ENCODE assay signal across 13 mouse cellular contexts in the genomic region with DNA sequence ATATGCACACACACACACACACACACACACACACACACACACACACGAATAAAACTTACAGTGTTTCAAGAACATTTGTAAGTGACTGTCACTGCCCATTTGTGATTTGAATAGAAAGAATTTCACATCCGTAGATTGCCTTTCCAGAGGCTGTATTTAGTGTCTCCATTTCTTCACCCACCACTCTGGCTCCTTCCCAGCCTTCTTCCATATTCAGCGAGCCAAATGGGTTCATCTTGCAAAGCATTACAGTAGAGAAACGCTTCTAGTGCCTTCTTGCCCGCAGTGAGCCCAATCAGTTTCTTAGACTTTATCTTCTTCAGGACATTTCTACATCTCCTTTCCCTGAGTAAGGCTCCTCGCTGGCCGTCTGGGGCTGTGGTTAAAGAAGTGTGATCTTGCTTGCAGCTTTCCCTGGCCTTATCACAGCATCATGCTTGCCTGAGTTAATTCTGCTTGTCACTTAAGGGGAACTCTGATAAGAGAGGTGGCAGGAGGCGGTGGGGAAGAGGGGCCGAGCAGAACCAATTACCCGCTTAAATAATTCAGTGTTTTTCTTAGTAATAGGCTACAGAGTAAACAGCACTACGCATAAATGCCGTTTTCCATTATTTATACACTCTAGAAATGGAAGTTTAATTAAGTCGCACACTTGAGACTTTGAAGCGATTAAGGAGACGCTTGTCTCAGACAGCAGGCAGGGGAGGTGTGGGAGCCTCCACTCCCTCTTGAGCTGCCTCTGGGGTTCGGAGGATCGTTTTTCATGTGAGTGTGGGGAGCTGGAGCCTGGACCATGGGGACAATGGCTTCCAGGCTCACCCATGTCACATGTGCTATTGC. TPM values are rescaled to one million over a fixed set of nuclear protein-coding genes. Genes with fewer than 3 reads are reported as not detected.
DNase-seq lines count a peak whose midpoint lies in the region; ATAC-seq and TF ChIP-seq lines count a peak whose summit lies in the region.
"Had no signal": no experiment of that assay in that cellular context is flagged by ENCODE, and none has a peak within 500 bp of the region (broad histone marks: within the 10 kb centered on the region; RNA-seq: fewer than 3 reads in every experiment).

No protein-coding gene starts in this region.

- no peak for TF ChIP-seq CTCF in heart, adult 2 months (IDR thresholded peaks at IDR 0.05)

- intact Hi-C loops in heart, adult 2 months (cut with DNase I) = no loop called here
- intact Hi-C loops in left cerebral cortex, postnatal 36 days (cut with DNase I) = no loop called here

- WGBS in heart, embryonic 13.5 days = 22% methylated on average over 17 of the region's 17 CpGs
- WGBS in heart, adult 2 months = 37% methylated on average over 17 of the region's 17 CpGs
- whole genome bisulfite sequencing in embryonic facial prominence, embryonic 12.5 days = 44% methylated on average over 17 of the region's 17 CpGs
- 51% methylated on average over 17 of the region's 17 CpGs for WGBS in hindbrain, embryonic 16.5 days

- TF ChIP-seq EP300 in heart, adult 2 months (IDR thresholded peaks at IDR 0.05; ENCODE audit: insufficient read depth, low read depth, low read length) = no peak

- no peak for DNase-seq in heart, adult 2 months
- DNase-seq in left cerebral cortex, postnatal 36 days (ENCODE audit: low spot score in 2 of 2) = peak; percentile 24 to 35
- DNase-seq in left cerebral cortex, adult 11 months (ENCODE audit: low spot score) = no peak
- DNase-seq in adrenal gland, postnatal 14 days = no peak
- DNase-seq in adrenal gland, adult (ENCODE audit: inconsistent age in 2 of 2, low spot score in 1 of 2) = no peak
- DNase-seq: kidney, postnatal 36 days; thymus, postnatal 36 days had no signal

- H3K27me3 ChIP-seq in heart, embryonic 13.5 days (replicated peaks) = peaks cover 6% of the 10 kb centered on the region
- no peaks in the 10 kb centered on the region for H3K27me3 ChIP-seq in heart, adult 2 months (ENCODE audit: control insufficient read depth, insufficient read depth, low read length)
- H3K27me3 ChIP-seq in embryonic facial prominence, embryonic 12.5 days = no peaks in the 10 kb centered on the region
- no peaks in the 10 kb centered on the region; the same call in 1 of the 2 replicates for H3K27me3 ChIP-seq in hindbrain, embryonic 16.5 days (replicated peaks; ENCODE audit: control insufficient read depth, insufficient read depth, low read length)
- H3K27me3 ChIP-seq: CH12.LX; limb, embryonic 15.5 days had no signal

- peaks cover 12% of the 10 kb centered on the region for H3K4me1 ChIP-seq in heart, embryonic 13.5 days
- peaks cover 2% of the 10 kb centered on the region for H3K4me1 ChIP-seq in heart, adult 2 months (ENCODE audit: control insufficient read depth, insufficient read depth, low read length)
- peaks cover 39% of the 10 kb centered on the region for H3K4me1 ChIP-seq in embryonic facial prominence, embryonic 12.5 days
- H3K4me1 ChIP-seq in hindbrain, embryonic 16.5 days (ENCODE audit: control insufficient read depth, insufficient read depth, low read depth, low read length) = no peaks in the 10 kb centered on the region; the same call in 1 of the 2 replicates

- H3K4me3 ChIP-seq in heart, embryonic 13.5 days = no peak overlapping the region
- no peak overlapping the region for H3K4me3 ChIP-seq in heart, adult 2 months
- no peak overlapping the region for H3K4me3 ChIP-seq in embryonic facial prominence, embryonic 12.5 days
- no peak overlapping the region for H3K4me3 ChIP-seq in hindbrain, embryonic 16.5 days (ENCODE audit: low read length)
- H3K4me3 ChIP-seq: limb, embryonic 15.5 days had no signal

- H3K36me3 ChIP-seq in heart, embryonic 13.5 days = no peaks in the 10 kb centered on the region
- H3K36me3 ChIP-seq in heart, adult 2 months (ENCODE audit: control insufficient read depth, insufficient read depth, low read length) = no peaks in the 10 kb centered on the region
- no peaks in the 10 kb centered on the region for H3K36me3 ChIP-seq in embryonic facial prominence, embryonic 12.5 days
- H3K36me3 ChIP-seq in hindbrain, embryonic 16.5 days (ENCODE audit: control insufficient read depth, insufficient read depth, low read length) = no peaks in the 10 kb centered on the region

- TF ChIP-seq POLR2A in heart, adult 2 months (IDR thresholded peaks at IDR 0.05; ENCODE audit: insufficient read depth, low read depth, low read length) = no peak

- ATAC-seq in heart, embryonic 13.5 days (ENCODE audit: extremely low read depth, insufficient number of reproducible peaks, low FRiP score, low TSS enrichment) = no peak
- ATAC-seq in embryonic facial prominence, embryonic 12.5 days (ENCODE audit: insufficient number of reproducible peaks, insufficient read depth, low FRiP score, low TSS enrichment) = peak; percentile 48; the same call in 1 of the 2 replicates
- peak; percentile 50; the same call in 1 of the 2 replicates for ATAC-seq in hindbrain, embryonic 16.5 days

- H3K4me2 ChIP-seq in heart, embryonic 13.5 days = peak overlapping the region; percentile 45
- no peak overlapping the region for H3K4me2 ChIP-seq in embryonic facial prominence, embryonic 12.5 days (replicated peaks)
- H3K4me2 ChIP-seq in hindbrain, embryonic 16.5 days (ENCODE audit: low read length) = peak overlapping the region; percentile 23; the same call in 1 of the 2 replicates
- H3K4me2 ChIP-seq: limb, embryonic 15.5 days had no signal

- no peak overlapping the region for H3K9ac ChIP-seq in heart, embryonic 13.5 days
- H3K9ac ChIP-seq in heart, adult 2 months (ENCODE audit: low read depth, low read length) = no peak overlapping the region
- no peak overlapping the region for H3K9ac ChIP-seq in embryonic facial prominence, embryonic 12.5 days
- no peak overlapping the region for H3K9ac ChIP-seq in hindbrain, embryonic 16.5 days (ENCODE audit: low read depth, low read length)
- H3K9ac ChIP-seq: limb, embryonic 15.5 days had no signal

- no peaks in the 10 kb centered on the region for H3K9me3 ChIP-seq in heart, embryonic 13.5 days
- no peaks in the 10 kb centered on the region for H3K9me3 ChIP-seq in embryonic facial prominence, embryonic 12.5 days
- no peaks in the 10 kb centered on the region for H3K9me3 ChIP-seq in hindbrain, embryonic 16.5 days (ENCODE audit: control insufficient read depth, low read length)
- H3K9me3 ChIP-seq: limb, embryonic 15.5 days had no signal

- no peak overlapping the region for H3K27ac ChIP-seq in heart, embryonic 13.5 days (replicated peaks)
- no peak overlapping the region for H3K27ac ChIP-seq in heart, adult 2 months
- H3K27ac ChIP-seq in embryonic facial prominence, embryonic 12.5 days = no peak overlapping the region
- no peak overlapping the region for H3K27ac ChIP-seq in hindbrain, embryonic 16.5 days (ENCODE audit: low read depth, low read length)
- H3K27ac ChIP-seq: limb, embryonic 15.5 days had no signal

- no peaks in the 10 kb centered on the region for H3K79me2 ChIP-seq in heart, adult 2 months (replicated peaks; ENCODE audit: control insufficient read depth, insufficient read depth, low read length)

RNA-seq across cellular contexts. Expression of gene Gxylt2, which starts 16.6 kb away (rescaled TPM):
- polyA plus RNA-seq in heart, embryonic 13.5 days (2015; fragmentation: Nextera tagmentation; extraction: Ambion mirVana) = 2.8 and 3.3 TPM in 2 replicates
- total RNA-seq in heart, adult 2 months (2021) = 1 to 10 TPM; 2.2 to 3.1 TPM
- polyA plus RNA-seq in heart, adult 2 months (2012; rRNA removed) = 2.0 and 2.9 TPM in 2 replicates
- 1 to 10 TPM in 1 of 2 experiments, under 1 TPM in 1; 0.96 to 1.3 TPM for total RNA-seq in left cerebral cortex, postnatal 36 days (2021)
- 23.5 and 24.1 TPM in 2 replicates for polyA plus RNA-seq in embryonic facial prominence, embryonic 12.5 days (2016; fragmentation: Nextera tagmentation; extraction: Ambion mirVana)
- polyA plus RNA-seq in hindbrain, embryonic 16.5 days (2015; fragmentation: Nextera tagmentation; extraction: Ambion mirVana) = 1.1 and 2.5 TPM in 2 replicates
- 0.85 and 2.2 TPM in 2 replicates for total RNA-seq in adrenal gland, postnatal 14 days (2021)
- total RNA-seq: neutrophil, adult 5-6 weeks had no signal

RNA-seq across cellular contexts. Expression of gene Shq1, which starts 50.1 kb away (rescaled TPM):
- 10.0 and 10.7 TPM in 2 replicates for polyA plus RNA-seq in heart, embryonic 13.5 days (2015; fragmentation: Nextera tagmentation; extraction: Ambion mirVana)
- total RNA-seq in heart, adult 2 months (2021) = 1 to 10 TPM; 3.3 to 3.6 TPM
- polyA plus RNA-seq in heart, adult 2 months (2012; rRNA removed) = 2.0 and 2.6 TPM in 2 replicates
- total RNA-seq in left cerebral cortex, postnatal 36 days (2021) = 1 to 10 TPM; 4.5 to 6.1 TPM
- 17.2 and 18.6 TPM in 2 replicates for polyA plus RNA-seq in embryonic facial prominence, embryonic 12.5 days (2016; fragmentation: Nextera tagmentation; extraction: Ambion mirVana)
- 8.9 and 10.1 TPM in 2 replicates for polyA plus RNA-seq in hindbrain, embryonic 16.5 days (2015; fragmentation: Nextera tagmentation; extraction: Ambion mirVana)
- 8.3 and 8.4 TPM in 2 replicates for total RNA-seq in adrenal gland, postnatal 14 days (2021)

Comparison
In these comparisons a context has a peak if more than half of its experiments do, and no peak if none do; other contexts are left out.
1. DNase-seq: peak in left cerebral cortex, postnatal 36 days (2 of 2); none in heart, adult 2 months (0 of 2), left cerebral cortex, adult 11 months (single experiment), adrenal gland, postnatal 14 days (single experiment) and adrenal gland, adult (0 of 2).